Mouse (Mus musculus) heart, adult 18-20 months (tissue): ENCODE data around the gene Olfr1116. TPM values are rescaled to one million over a fixed set of nuclear protein-coding genes. Genes with fewer than 3 reads are reported as not detected.
A peak's percentile ranks its signal among the peaks of the same experiment; 100 is the strongest.

Experiments used
- DNase-seq, 2 experiments: peaks; one replicate each; pipeline ENCODE4 v3.0.0; 2021 to 2022; ENCODE audit warnings: mixed read lengths in 1 of 2
- long read RNA-seq, 2 experiments: library from polyadenylated mRNA; stranded (forward); transcript quantifications; one replicate each; pipeline ENCODE4 v2.0.0; 2021
- microRNA-seq, 2 experiments: library from miRNA; unstranded; fragments of <30 nt; microRNA quantifications; one replicate each; pipeline ENCODE4 v1.2.0; 2022
- total RNA-seq, 2 experiments: library from RNA; stranded (reverse); gene quantifications; 2 replicates each; pipeline ENCODE4 v1.2.3; 2021

The Olfr1116 gene
- total RNA-seq: not detected
- long read RNA-seq, experiment 1: 0 reads
- long read RNA-seq, experiment 2: 0 reads

- DNase-seq: no peak
Observed at GRCm38 (mm10) chr2:87267234-87267633, at the start of gene Olfr1116. Gene Olfr1116, plus strand, starts transcription at chr2:87267534.

- DNase-seq: no peak
Observed at GRCm38 (mm10) chr2:87247713-87248112, 19.6 kb upstream of the Olfr1116 start, which contains the start of gene Olfr1115. Gene Olfr1115, plus strand, starts transcription at chr2:87248013.

- peak; percentile 18 to 54 for DNase-seq
Observed at GRCm38 (mm10) chr2:87293977-87294376, 26.6 kb downstream of the Olfr1116 start.

DNA sequence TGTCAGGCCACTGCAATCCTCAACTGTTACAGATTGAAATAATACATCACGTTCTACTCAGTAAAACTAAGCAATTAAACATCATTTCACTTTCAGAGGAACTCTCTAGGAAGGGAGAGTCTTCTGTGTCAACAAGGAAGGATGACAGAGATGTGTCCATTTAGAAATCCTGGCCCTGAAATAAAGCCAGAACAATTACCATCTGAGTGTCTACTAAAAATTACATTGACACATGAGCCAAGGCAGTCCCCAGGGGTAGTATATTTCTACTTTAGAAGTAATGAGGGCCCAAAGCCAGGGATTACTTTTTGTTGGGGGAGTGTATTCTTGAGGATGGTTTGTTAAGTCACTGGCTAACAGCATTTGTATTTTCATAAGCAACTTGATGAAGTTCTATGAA is 39.9 kb downstream of the Olfr1116 start, which contains the start of gene Olfr1118:
Gene Olfr1118 (plus strand): TSS at position 301 of the 400 bp plus-strand sequence.
- DNase-seq: no peak

Small RNA genes within 50 kb of the gene (microRNA-seq; reads per million reads assigned to microRNA genes)
- 0 reads per million in 2 experiments for gene Gm27438

Other genes with a start within 250 kb of the Olfr1116 start
- gene Olfr1104, start 240.5 kb upstream of the Olfr1116 start, total RNA-seq: not detected
- not detected for gene Olfr1105, start 231.0 kb upstream of the Olfr1116 start, total RNA-seq
- not detected for gene Olfr1106, start 215.3 kb upstream of the Olfr1116 start, total RNA-seq
- not detected for gene Olfr1107, start 191.7 kb upstream of the Olfr1116 start, total RNA-seq
- not detected for gene Olfr1109, start 171.5 kb upstream of the Olfr1116 start, total RNA-seq
- not detected for gene Olfr259, start 153.0 kb upstream of the Olfr1116 start, total RNA-seq
- not detected for gene Olfr1110, start 127.2 kb upstream of the Olfr1116 start, total RNA-seq
- gene Olfr1111, start 114.9 kb upstream of the Olfr1116 start, total RNA-seq: not detected
- gene Olfr1112, start 79.7 kb upstream of the Olfr1116 start, total RNA-seq: not detected
- gene Olfr1113, start 58.6 kb upstream of the Olfr1116 start, total RNA-seq: not detected
- not detected for gene Olfr1115, start 19.5 kb upstream of the Olfr1116 start, total RNA-seq
- not detected for gene Olfr1118, start 40.0 kb downstream of the Olfr1116 start, total RNA-seq
- not detected for gene Olfr1120, start 87.3 kb downstream of the Olfr1116 start, total RNA-seq
- not detected for gene Olfr1121, start 102.4 kb downstream of the Olfr1116 start, total RNA-seq
- not detected for gene Olfr1122, start 118.3 kb downstream of the Olfr1116 start, total RNA-seq
- not detected for gene Olfr1123, start 149.1 kb downstream of the Olfr1116 start, total RNA-seq
- not detected for gene Olfr1124, start 162.7 kb downstream of the Olfr1116 start, total RNA-seq
- gene Olfr1126, start 186.4 kb downstream of the Olfr1116 start, total RNA-seq: not detected
- not detected for gene Pramel7, start 229.6 kb downstream of the Olfr1116 start, total RNA-seq
- not detected for gene Pramel6, start 239.0 kb downstream of the Olfr1116 start, total RNA-seq